Mouse (Mus musculus) spleen, postnatal 36 days (tissue): Measurements from ENCODE around the gene Gcn1l1.

Experiments used
- DNase-seq, 2 experiments: peaks; one replicate each; pipeline ENCODE4 v3.0.0; 2022; ENCODE audit warnings: low spot score in 2 of 2, mixed read lengths in 1 of 2

The Gcn1l1 gene

DNA sequence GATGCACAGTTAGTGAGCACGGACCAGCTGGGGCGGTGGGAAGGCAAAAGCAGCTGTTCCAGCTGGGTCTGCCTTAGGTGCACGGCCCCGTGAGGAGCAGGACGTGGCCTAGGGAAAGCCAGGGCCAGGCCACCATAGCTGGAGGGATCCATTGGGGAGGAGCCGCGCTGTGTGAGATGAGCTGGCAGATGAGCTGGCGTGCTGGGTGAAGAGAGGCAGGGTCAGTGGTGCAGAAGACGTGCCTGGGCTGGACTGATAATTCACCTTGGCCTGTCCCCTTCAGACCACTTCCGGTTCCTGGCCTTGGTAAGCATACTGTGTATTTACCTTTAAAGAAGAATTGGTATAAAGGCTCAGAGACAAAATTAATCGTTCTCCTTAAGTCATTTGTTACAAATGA is 46.5 kb downstream of the Gcn1l1 start:
- DNase-seq, result no peak

DNA sequence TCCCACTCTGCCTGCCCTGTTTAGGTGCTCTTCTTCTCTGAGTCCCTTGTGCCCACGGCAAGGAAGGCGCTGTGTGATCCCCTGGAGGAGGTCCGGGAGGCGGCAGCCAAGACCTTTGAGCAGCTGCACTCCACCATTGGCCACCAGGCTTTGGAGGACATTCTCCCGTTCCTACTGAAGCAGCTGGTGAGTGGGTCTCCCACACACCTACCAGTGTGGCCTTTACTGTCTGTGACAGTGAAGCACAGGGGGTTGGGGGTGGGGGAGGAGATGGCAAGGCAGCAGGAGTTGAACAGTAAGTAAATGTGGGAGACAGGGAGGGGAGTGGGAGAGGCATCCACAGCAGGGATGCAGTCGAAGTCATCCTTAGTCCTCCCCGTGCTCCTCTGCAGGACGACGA is 48.3 kb downstream of the Gcn1l1 start:
- no peak for DNase-seq

DNA sequence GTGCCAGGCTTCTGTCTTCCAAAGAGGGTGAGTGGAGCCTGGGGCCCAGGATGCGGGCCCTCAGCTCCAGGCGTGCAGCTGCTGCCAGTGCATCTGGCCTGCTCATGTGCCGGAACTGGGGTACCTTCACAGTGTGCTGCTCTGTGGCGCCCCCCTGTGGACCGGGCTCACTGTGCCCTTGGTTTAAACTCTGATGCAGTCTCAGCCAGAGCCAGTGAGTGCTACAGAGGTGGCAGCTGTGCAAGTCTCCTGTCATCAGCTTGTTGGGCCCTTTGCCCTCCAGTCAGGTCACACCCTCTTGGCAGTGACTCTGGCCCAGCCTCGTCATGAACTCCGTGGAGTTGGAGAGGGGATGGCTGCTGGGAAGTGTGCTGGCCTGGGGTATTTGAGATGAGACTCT is 49.9 kb downstream of the Gcn1l1 start:
- DNase-seq, result peak in 1 of 2 experiments; percentile 31

DNA sequence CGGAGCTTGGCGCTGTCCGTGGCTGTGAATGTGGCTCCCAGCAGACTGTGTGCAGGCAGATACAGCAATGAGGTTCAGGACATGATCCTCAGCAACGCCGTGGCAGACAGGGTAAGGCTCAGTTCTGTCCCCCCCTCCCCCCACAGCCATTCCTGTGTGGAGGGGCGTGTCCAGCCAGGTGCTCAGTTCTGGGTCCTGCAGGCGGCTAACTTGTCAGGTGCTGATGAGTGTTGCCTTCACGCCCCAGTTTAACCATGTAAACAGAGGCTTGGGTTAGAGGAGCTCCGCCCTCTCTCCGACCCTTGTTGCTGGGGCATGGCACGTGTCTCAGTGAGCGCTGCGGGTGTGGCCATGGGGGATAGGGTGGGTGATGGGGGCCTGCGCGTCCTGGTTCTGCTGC is 54.6 kb downstream of the Gcn1l1 start:
- no peak for DNase-seq

DNA sequence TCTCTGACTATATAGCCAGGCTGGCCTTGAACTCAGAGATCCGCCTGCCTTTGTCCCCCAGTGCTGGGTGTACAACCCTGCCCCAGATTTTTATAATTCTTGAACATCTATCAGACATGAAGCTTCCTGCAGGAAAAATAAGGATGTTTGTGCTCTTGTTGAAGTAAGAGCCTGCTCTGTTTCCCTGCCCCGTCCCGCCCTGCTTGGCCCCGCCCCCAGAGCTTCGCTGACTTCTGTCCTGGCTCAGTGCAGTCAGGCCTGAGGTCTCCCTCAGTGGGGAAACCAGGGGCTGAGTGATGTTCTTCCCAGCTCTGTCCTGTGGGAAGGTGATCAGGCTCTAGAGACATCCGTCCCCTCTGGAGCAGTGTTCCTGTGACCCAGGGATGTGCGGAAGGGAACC is 57.6 kb downstream of the Gcn1l1 start:
- DNase-seq, result no peak

DNA sequence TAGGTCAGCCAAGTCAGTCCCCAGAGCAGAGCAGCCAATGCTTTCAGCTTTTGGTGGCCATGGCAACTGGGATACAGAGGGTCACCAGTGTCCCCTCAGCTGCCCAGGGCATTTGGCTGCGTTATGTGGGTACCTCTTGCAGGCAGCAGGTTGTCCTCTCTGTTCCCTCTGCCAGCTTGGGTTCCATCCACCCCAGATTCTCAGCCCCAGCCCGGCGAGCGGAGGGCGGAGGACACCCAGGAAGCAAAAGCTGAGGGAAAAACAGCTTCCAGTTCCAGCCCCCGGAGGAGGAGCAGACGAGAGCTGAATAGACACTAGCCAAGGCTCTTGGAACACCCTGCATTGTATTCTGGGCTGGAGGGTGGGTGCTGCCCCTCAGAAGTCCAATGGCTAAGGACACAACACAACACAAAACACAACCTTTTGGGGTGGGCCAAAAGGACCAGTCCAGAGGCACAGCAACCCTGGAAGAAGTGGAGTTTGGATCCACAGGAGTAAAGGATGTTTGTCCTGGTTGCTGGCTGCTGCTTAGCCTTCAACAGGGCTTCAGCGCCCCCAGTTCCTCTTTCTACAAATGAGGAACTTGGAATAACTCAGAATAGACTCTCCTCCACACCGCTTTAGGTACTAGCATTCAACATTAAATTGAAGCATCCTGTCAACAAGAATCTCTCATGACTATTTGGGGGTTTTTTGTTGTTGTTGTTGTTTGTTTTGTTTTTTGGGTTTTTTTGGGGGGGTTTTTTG is 58.8 kb downstream of the Gcn1l1 start:
- DNase-seq, result peak; percentile 55 to 65

DNA sequence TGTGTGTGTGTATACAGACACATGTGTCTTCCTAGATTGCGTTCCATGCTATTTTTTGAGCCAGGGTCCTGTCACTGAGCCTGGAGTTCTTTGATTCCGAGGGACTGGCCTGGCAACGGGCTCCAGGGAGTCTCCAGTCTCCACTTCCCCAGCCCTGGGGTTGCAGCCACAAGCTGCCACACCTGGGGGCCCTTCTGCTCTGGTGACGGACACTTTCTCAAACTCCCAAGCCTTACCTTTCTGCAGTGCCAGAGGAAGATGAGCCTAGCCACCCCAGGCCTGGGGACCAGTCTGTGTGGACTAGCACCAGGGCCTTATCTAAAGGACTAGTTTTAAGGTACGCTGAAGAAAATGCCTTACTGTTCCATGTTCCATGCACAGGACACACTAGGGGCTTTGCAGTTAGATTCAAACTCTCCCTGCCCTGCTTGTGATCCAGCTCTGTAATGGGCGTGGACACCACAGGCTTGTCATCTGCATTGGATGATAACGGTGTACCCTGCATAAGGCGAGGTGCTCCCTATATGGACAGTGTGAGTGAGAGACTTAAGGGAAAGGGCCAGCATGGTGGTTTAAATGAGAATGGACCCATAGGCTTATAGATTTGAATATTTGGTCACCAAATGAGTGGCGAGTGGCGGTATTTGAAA is 61.3 kb downstream of the Gcn1l1 start:
- peak; percentile 50 to 73 for DNase-seq

DNA sequence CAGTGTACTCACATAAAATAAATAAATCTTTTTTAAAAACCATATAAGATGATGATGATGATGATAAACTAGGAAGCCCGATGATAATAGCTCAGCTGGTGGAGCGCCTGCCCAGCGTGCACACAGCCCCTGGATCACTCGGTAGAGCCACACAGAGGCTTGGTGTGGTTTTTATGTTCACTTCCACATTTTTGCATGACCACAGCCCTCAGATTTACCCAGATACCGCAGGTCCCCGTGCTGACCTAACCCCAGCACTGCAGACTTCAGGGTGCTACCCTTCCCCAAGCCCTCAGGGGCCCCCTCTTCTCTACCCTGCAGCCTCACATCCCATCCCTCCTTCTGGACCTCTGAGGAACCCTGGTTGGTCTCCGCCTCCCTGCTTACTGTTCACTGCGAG is 63.0 kb downstream of the Gcn1l1 start:
- DNase-seq, result no peak

DNA sequence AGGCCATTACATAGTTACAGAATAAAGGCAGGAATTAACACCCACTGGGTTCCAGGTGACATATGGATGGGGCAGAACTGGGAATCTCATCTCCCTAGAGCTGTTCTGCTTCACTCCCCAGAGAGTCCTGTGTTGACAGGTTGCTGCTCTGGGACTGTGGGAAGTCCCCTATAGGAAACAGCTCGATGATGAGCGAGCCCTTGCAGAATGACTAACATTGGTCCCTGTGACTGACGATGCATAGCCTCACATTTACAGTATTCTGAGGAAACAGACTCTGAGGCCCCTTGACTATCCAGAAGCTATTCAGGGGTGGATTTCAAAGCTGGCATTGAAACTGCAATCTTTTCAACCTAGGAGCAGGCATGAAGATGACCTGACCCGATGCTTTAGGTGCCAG is 64.6 kb downstream of the Gcn1l1 start:
- no peak for DNase-seq

DNA sequence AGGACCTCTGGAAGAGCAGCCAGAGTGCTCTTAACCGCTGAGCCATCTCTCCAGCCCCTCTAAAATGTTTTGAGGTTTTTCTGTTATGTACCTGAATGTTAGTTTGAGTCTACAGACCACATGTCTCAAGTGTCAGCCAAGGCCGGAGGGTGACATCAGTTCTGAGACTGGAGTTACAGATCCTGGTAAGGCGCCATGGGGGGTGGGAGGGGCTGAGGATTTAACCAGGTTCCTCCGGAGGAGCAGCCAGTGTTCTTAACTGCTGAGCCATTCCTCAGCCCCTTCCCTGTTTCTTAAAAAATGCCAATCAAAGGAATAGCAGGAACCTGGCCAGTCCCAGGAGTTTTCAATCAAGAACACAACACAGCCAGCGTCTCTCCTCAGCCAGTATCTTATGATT is 65.2 kb downstream of the Gcn1l1 start:
- DNase-seq, result no peak

DNA sequence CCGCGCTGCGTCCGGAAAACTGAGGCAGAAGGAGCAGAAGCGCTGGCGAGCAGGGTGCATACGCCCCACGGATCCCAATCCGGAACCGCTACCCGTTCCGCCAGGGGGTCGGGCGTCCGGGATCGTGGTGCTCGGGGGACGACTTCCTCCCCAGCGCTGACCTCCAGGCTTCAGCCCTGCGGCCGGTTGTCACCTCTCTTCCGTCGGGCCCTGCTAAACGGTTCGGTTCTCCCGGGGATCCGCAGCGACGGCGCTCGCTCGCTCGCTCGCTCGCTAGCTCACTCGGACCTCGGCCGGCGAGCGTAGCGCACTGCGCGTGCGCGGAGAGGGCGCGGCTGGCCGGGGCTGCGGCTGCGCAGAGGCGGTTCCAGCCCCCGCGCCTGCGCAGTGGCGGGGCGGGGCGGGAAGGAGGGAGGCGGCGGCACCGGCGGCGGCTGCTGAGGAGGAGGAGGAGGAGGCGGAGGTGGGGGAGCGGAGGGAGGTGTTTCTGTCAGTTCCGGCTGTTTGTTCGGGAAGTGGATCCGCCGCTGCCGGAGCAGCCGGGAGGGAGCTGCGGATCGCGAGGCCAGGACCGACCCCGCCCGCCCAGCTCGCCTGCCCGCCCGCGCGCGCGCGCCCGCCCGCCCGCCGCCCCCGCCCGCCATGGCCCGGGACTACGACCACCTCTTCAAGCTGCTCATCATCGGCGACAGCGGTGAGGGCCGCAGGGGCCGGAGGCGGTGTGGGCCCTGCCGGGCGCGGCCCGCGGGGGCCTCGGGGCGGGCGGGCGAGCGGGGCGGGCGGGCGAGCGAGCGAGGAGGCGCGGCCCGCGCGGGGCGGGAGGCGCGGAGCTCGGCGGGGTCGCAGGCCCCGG is 66.7 kb downstream of the Gcn1l1 start, which contains the start of gene Rab35:
Gene Rab35, plus strand, starts transcription at position 404 of the 853 bp plus-strand sequence.
- DNase-seq, result peak; percentile 94 to 95

DNA sequence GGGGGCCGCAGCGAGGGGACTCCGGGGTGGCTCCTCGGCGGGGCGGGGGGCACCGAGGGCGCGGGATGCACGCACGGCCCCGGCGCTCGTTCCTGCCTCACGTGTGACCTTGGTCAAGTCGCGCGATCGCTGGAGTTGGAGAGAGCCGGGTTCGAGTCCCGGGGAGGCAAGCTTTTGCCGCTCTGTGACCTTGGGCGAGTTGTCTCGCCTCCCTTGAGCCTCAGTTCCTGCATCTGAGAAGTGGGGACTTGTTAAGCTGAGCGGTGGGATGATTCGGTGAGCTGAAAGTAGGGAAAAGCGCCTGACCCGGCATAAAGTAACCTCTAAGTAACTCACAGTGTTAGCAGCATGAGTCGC is 67.3 kb downstream of the Gcn1l1 start:
- DNase-seq, result peak in 1 of 2 experiments; percentile 43

DNA sequence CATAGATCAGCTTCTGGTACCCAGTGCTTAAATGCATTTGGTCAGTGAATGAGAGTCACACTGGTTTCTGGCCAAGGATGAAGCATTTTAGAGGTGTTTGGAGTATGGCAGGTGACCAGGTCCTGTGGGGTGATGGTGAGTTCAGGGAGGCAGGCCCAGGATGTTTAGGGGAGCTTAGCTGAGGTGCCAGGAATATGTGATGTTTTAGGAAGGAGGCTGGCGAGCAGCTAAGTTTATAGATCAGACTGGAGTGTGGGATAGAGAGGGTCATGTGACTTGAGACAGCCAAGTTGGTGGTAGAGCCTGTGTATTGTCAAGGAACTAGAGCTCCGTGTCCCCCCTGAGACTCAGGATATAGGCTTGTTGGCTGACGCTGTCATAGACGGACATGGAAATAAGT is 68.0 kb downstream of the Gcn1l1 start:
- DNase-seq, result no peak

DNA sequence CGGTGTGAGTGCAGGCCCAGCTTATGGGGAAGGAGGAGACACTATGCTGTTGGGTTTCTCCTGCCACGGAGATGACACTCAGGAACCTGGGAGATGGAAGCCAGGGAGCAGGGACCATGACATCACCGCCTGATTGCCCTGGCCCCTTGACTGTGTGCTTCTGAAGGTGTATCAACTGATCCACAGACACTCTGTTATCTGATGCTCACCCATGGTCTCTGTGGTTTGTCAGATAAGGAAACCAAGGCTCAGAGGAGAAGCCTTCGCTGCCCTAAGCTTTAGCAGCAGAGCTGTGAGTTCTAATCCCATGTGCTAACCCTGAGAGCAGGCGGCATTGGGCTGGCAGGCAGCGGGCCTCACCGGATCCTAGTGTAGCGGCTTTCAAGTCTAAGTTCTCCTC is 69.0 kb downstream of the Gcn1l1 start:
- DNase-seq, result no peak

DNA sequence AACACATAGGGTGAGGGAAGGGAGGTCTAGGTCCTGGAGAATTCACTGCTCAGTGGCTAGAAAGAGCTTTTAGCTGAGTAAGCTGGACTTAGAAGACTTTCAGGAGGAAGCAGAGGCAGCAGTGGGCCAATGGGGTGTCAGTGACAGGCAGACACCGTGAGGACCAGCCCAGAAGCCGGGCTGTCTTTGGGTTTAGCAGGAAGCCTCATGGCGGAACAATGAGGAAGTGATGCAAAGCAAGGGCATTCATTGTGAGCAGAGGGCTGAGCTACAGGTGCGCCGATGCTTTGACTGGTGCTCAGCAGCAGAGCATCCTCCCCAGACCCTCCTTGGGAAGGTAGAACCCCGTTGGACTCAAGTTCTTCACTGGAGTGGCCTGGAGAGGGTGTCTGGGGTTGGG is 70.5 kb downstream of the Gcn1l1 start:
- DNase-seq, result peak; percentile 75 to 78

DNA sequence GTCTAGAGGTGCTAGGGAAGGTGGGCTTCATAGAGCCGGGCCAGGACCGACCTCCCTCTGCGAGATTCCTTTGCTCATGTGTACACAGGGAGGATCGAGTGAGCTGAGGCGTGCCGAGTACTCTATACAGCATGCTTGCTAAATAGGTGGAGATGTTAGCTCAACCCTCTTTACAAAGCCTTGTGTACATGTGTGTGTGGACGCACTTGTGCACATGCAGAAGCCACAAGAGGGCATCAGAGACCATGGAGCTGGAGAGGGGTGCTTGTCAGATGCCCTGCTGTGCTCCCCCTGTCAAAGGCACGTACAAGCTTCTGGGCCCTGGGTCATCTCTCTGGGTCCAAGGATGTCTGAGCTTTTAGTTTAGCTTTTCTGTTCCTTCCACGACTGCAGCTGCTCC is 79.1 kb downstream of the Gcn1l1 start:
- no peak for DNase-seq

DNA sequence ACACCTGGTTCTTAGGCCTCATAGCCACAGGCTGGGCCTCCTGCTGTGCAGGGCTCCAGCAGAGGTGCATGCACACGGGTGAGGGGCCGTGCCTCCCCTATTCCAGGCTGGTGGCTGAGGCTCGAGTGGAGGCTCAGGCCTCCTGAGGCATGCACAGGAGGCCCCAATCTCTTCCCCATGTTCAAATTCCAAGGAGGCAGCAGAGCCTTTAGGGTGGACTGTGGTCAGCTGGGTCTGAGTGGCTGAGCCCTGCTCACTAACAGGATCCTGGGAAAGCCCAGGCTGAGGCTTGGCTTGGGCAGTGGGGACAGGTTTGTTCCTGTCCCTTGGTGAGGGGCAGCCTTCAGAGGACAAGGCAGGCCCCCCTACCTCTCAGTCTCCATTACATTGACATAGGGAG is 83.8 kb downstream of the Gcn1l1 start:
- no peak for DNase-seq

DNA sequence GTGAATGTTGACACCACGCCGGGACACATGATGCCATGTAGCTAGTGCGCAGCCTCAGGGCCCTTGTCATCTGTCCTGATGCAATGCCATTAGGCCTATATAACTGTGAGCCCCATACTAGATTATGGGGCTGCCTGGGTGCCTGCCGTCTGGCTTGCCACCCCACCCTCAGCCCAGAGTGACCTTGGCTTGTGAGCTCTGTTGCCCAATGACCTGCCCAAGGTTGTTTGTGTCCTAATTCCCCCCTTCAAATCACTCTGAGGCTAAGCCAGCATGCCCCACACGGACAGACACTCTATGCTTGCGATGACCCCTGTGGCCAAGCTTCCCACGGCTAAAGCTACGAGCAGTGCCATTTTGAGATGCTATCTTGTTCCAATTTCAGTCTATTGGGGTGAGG is 84.6 kb downstream of the Gcn1l1 start:
- DNase-seq, result no peak

DNA sequence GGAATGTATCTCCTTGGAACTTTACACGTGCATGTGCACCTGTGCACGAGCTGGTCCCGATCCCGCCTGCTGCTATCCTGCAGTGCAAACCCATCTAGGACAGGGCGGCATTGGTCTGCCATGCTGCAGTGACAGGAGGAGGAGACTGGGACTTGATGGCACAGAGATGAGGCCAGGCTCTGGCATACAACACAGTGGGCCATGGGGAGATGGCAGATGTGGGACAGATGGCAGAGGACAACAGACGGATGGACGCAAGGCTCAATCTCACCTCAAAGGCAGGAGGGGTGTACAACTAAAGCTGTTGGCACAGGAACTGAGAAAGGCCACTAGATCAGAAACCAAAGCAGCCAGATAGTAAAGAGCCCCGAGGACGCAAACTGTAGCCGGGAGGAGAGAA is 85.8 kb downstream of the Gcn1l1 start:
- no peak for DNase-seq

DNA sequence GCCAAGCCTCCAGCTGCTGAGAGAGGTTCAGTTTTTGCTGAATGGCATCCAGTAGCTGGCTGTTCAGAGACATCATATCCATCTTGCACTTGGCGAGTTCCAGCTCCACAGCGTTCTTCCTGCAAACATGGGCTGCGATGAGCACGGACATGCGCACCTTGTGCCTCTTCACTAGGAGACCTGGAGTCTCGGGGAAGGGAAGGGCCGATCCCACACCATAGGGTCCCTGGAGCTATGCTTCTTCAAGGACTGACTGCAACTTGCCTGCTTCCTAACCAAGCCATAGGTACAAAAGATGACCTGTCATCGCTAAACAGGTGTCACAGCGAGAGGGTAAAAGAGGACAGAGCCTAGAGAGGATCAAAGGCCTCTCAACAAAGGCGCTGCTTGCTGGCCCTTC is 86.8 kb downstream of the Gcn1l1 start:
- no peak for DNase-seq

DNA sequence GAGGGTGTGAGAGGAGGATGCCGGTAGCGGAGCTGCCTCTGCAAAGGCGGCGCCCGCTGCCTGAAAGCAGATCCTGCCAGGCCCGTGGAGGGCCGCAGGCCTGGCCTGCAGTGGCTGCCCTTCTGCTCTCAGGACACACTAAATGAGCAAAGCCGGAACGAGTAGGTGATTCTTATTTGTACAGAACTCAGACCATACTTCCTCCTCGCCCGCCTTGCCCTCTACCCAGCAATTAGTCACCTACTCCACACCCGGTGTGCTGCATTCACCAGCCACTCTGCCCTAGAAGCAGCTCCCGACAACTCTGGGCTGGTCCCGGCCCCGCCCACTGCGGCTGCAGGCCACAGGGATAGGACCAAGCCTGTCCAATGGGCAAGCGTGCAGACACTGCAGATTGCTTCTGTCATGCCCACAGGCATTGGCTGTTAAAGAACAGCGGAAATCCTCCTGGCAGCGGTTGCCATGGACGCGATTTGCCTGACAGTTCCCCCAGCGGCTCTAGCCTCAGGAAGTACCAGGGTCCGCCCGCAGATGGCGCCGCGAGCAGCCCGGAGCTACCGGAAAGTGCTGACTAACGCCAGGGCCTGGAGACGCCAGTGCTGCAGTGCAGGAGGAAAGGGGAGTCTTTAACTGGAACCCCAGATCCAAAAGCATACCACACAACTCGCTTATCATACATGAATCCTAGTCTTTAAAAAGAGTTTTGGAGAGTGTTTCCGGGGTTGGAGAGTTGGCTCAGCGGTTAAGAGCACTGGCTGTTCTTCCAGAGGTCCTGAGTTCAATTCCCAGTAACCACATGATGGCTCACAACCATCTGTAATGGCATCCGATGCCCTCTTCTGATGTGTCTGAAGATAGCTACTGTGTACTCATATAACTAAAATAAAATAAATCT is 87.9 kb downstream of the Gcn1l1 start:
- peak; percentile 99 for DNase-seq

DNA sequence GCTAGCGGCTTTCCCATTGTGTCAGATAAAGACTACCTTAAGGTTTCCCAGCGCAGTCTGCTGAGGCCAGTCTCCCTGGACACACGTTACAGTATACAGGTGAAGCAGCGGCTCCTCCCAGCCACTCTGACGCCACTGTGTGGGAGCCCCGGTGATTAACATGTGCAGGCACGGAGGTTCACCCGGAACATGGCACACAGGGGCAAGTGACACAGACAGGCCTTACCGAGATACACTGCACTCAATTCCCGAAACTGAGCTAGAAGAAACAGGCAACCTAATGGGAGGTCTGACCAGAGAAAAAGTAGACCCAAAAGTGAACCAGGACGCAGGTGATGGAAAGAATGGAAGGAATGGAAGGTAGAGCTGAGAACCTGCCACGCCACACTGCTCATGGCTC is 88.7 kb downstream of the Gcn1l1 start:
- DNase-seq, result no peak
